Mouse (Mus musculus) megakaryocyte, embryonic 14.5 days (primary cell): ENCODE results near the gene Ass1.

Experiments used
- FLI1 ChIP-seq: IDR thresholded peaks from 2 replicates; pipeline ENCODE4 v1.6.1; 2012; ENCODE audit warnings: low read length, inconsistent platforms, mixed read lengths
- GATA1 ChIP-seq: IDR thresholded peaks from 3 replicates; pipeline ENCODE4 v1.6.1; 2012; ENCODE audit warnings: mixed read lengths, low read length, inconsistent platforms, borderline replicate concordance

DNA sequence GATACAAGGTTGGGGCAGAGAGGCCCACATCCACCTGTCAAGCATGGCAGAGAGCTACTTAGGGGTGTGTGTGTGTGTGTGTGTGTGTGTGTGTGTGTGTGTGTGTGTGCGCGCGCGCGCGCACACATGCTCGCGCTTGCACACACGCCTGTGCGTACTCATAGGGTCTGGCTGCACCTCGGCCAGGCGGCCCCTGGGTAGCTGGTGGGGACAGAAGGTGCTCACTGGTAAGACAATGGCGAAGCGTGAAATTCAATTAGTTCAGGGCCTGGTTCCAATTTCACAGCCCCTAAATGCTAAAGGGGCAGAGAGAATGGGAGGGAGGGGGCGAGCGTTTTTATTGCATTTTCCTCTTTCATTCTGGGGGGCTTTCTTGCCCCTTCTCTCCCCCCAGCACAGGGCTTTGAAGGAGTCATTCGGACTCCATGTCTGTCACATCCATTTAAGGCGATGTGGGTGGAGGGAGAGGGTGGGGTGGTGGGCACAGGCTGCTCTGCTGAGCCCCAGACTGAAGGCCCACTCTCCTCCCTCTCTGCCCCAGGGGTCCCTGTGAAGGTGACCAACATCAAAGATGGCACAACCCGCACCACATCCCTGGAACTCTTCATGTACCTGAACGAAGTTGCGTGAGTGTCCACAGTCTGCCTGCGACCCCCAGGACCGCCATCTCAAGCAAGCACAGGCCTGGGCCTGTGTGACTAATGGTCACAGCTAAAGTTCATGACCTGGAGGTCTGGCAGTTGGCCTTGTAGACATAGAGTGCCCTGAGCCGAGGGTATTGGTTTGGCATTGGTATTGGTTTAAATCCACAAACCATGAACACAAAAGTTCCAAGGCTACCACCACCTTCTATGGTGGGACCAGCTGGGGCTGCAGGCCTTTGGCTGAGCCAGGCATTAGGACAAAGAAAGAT is 30.5 kb downstream of the Ass1 start:
- no peak for TF ChIP-seq GATA1
- no peak for TF ChIP-seq FLI1
